Mouse (Mus musculus) limb, embryonic 14.5 days (tissue): ENCODE results near the gene Ngef. TPM values are rescaled to one million over a fixed set of nuclear protein-coding genes. Genes with fewer than 3 reads are reported as not detected.

Experiments
- ATAC-seq: fragments of 200-750 bp; cut with Nextera tagmentation; 2 replicates; pipeline ENCODE4 v1.8.0; 2017; ENCODE audit warnings: low read depth, moderate number of reproducible peaks, moderate TSS enrichment; ENCODE audit not compliant: low FRiP score
- DNase-seq: peaks from one replicate; pipeline ENCODE4 v3.0.0-alpha.2; 2015; ENCODE audit warnings: low spot score
- H3K27ac ChIP-seq: fragments of 300-500 bp; sonication (generic); replicated peaks from 2 replicates; pipeline ENCODE4 v1.5.1; 2014; ENCODE audit warnings: low read depth, mild to moderate bottlenecking, low read length, moderate library complexity, mixed read lengths
- H3K27me3 ChIP-seq: fragments of 300-500 bp; sonication (generic); 2 replicates; pipeline ENCODE4 v1.6.1; 2014; ENCODE audit warnings: low read length, mixed read lengths; ENCODE audit not compliant: control insufficient read depth, insufficient read depth
- H3K36me3 ChIP-seq: fragments of 300-500 bp; sonication (generic); 2 replicates; pipeline ENCODE4 v1.6.1; 2014; ENCODE audit warnings: mild to moderate bottlenecking, low read length, moderate library complexity, mixed read lengths; ENCODE audit not compliant: control insufficient read depth, insufficient read depth
- H3K4me1 ChIP-seq: fragments of 300-500 bp; sonication (generic); 2 replicates; pipeline ENCODE4 v1.6.1; 2014; ENCODE audit warnings: antibody characterized with exemption, low read length, mixed read lengths; ENCODE audit not compliant: control insufficient read depth, insufficient read depth
- H3K4me2 ChIP-seq: fragments of 300-500 bp; sonication (generic); replicated peaks from 2 replicates; pipeline ENCODE4 v1.6.1; 2014; ENCODE audit warnings: low read depth, mild to moderate bottlenecking, low read length, moderate library complexity; ENCODE audit not compliant: severe bottlenecking
- H3K4me3 ChIP-seq: fragments of 300-500 bp; sonication (generic); replicated peaks from 2 replicates; pipeline ENCODE4 v1.5.1; 2014; ENCODE audit warnings: low read length
- H3K9ac ChIP-seq: fragments of 300-500 bp; sonication (generic); 2 replicates; pipeline ENCODE4 v1.6.1; 2014; ENCODE audit warnings: mild to moderate bottlenecking, low read depth, low read length, moderate library complexity; ENCODE audit not compliant: severe bottlenecking
- H3K9me3 ChIP-seq: fragments of 300-500 bp; sonication (generic); 2 replicates; pipeline ENCODE4 v1.6.1; 2016; ENCODE audit warnings: low read length; ENCODE audit not compliant: control insufficient read depth
- POLR2A ChIP-seq: fragments of 200-500 bp; IDR thresholded peaks from 2 replicates; pipeline ENCODE4 v1.8.0; 2012; ENCODE audit warnings: inconsistent platforms, mild to moderate bottlenecking, moderate library complexity, borderline replicate concordance; ENCODE audit not compliant: insufficient read depth, insufficient read length; ENCODE audit errors: extremely low read depth
- WGBS: fragments of 180-500 bp; shearing (Covaris S2); extraction: QIAGEN DNeasy Blood & Tissue Kit; methylation state at CpG from one replicate; pipeline ENCODE4 v1.1.7; 2014; 5-methylcytosine and 5-hydroxymethylcytosine counted together
- polyA plus RNA-seq, 2 experiments: library from polyadenylated mRNA; depleted of rRNA in 1 of 2; stranded (reverse) in 1 of 2; unstranded in 1 of 2; fragments of >200 nt; fragmentation: Nextera tagmentation in 1 of 2; extraction: Ambion mirVana in 1 of 2; gene quantifications; 2 replicates each; pipeline versions ENCODE4 v1.2.1 to v1.2.3; 2012 to 2014

Gene Ngef
- polyA plus RNA-seq, 2 experiments: 1.0 to 1.8 TPM

- no peak for DNase-seq
- TF ChIP-seq POLR2A: no peak
- 91% methylated on average over 2 of the region's 2 CpGs for WGBS
- no peak overlapping the region for H3K4me2 ChIP-seq
- no peak overlapping the region for H3K9ac ChIP-seq
- no peaks in the 10 kb centered on the region for H3K4me1 ChIP-seq
- no peaks in the 10 kb centered on the region for H3K36me3 ChIP-seq
- ATAC-seq: no peak
- no peaks in the 10 kb centered on the region for H3K27me3 ChIP-seq
- H3K27ac ChIP-seq: no peak overlapping the region
- H3K9me3 ChIP-seq: no peaks in the 10 kb centered on the region
- no peak overlapping the region for H3K4me3 ChIP-seq
These were observed 41.1 kb upstream of the Ngef start for GRCm38 (mm10) chr1:87614576-87615295.

GRCm38 (mm10) chr1:87608416-87609046, 34.9 kb upstream of the Ngef start:
- WGBS: 32% methylated on average over 7 of the region's 7 CpGs
- ATAC-seq: no peak
- DNase-seq: no peak

GRCm38 (mm10) chr1:87607385-87608091, 33.9 kb upstream of the Ngef start:
- 75% methylated on average over 21 of the region's 21 CpGs for WGBS
- Histone ChIP-seq H3K27ac (no peak overlapping the region), H3K36me3 (no peaks in the 10 kb centered on the region), H3K4me1 (no peaks in the 10 kb centered on the region), H3K27me3 (no peaks in the 10 kb centered on the region), H3K9me3 (no peaks in the 10 kb centered on the region), H3K4me2 (no peak overlapping the region), H3K4me3 (no peak overlapping the region), H3K9ac (no peak overlapping the region)
- ATAC-seq: no peak
- no peak for TF ChIP-seq POLR2A
- no peak for DNase-seq

More at GRCm38 (mm10) chr1:87608416-87609046, 34.9 kb upstream of the Ngef start:
- H3K27me3 ChIP-seq: no peaks in the 10 kb centered on the region
- TF ChIP-seq POLR2A: no peak
- H3K4me1 ChIP-seq: no peaks in the 10 kb centered on the region
- no peak overlapping the region for H3K4me3 ChIP-seq
- no peak overlapping the region for H3K9ac ChIP-seq
- H3K9me3 ChIP-seq: no peaks in the 10 kb centered on the region
- no peak overlapping the region for H3K4me2 ChIP-seq
- H3K36me3 ChIP-seq: no peaks in the 10 kb centered on the region
- no peak overlapping the region for H3K27ac ChIP-seq

- H3K4me1 ChIP-seq: no peaks in the 10 kb centered on the region
- H3K4me2 ChIP-seq: no peak overlapping the region
- no peak for ATAC-seq
- no peak overlapping the region for H3K9ac ChIP-seq
- H3K9me3 ChIP-seq: no peaks in the 10 kb centered on the region
- no peak overlapping the region for H3K27ac ChIP-seq
- H3K36me3 ChIP-seq: no peaks in the 10 kb centered on the region
- H3K27me3 ChIP-seq: no peaks in the 10 kb centered on the region
- 89% methylated on average over 2 of the region's 2 CpGs for WGBS
- DNase-seq: no peak
- TF ChIP-seq POLR2A: no peak
- H3K4me3 ChIP-seq: no peak overlapping the region
These were observed 31.6 kb upstream of the Ngef start for GRCm38 (mm10) chr1:87605296-87605695.

- H3K4me2 ChIP-seq: no peak overlapping the region
- no peak for TF ChIP-seq POLR2A
- H3K36me3 ChIP-seq: no peaks in the 10 kb centered on the region
- no peak for ATAC-seq
- no peak for DNase-seq
- H3K4me3 ChIP-seq: no peak overlapping the region
- H3K27me3 ChIP-seq: no peaks in the 10 kb centered on the region
- 84% methylated on average over 5 of the region's 5 CpGs for WGBS
- no peak overlapping the region for H3K9ac ChIP-seq
- H3K27ac ChIP-seq: no peak overlapping the region
- H3K9me3 ChIP-seq: no peaks in the 10 kb centered on the region
- H3K4me1 ChIP-seq: no peaks in the 10 kb centered on the region
These were observed 29.7 kb upstream of the Ngef start for GRCm38 (mm10) chr1:87603389-87603788.
